Mouse (Mus musculus): ENCODE measurements around the gene Amer3. TPM values are rescaled to one million over a fixed set of nuclear protein-coding genes. Genes with fewer than 3 reads are reported as not detected.

Gene Amer3
- total and polyA plus RNA-seq, 3 experiments: 0.02 TPM; not detected in 2

DNA sequence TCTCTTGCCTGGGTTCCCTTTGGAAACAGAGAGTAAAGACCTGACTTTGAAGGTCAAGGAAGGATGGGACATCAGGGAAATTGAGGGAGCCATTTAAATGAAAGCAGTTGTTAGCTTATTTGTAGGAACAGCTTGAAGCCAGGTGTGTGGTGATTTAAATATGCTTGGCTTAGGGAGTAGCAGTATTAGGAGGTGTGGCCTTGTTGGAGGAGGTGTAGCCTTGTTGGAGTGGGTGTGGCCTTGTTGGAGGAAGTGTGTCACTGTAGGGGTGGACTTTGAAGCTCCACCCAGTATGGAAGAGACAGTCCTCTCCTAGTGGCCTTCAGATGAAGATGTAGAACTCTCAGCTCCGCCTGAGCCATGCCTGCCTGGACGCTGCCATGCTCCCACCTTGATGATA, 9.6 kb upstream of the Amer3 start:
- H3K4me1 ChIP-seq (ENCODE audit: control insufficient read depth, insufficient read depth, low read length): no peaks in the 10 kb centered on the region
- intact Hi-C loops (cut with DNase I): no loop called here
- H3K9ac ChIP-seq (ENCODE audit: low read depth, low read length): no peak overlapping the region
- no peak overlapping the region for H3K27ac ChIP-seq
- 84% methylated on average over 2 of the region's 2 CpGs for WGBS
- H3K4me3 ChIP-seq: no peak overlapping the region
- DNase-seq: no peak
- H3K36me3 ChIP-seq (ENCODE audit: control insufficient read depth, insufficient read depth, low read length): no peaks in the 10 kb centered on the region
- H3K27me3 ChIP-seq (ENCODE audit: control insufficient read depth, insufficient read depth, low read length): no peaks in the 10 kb centered on the region
- no peak for TF ChIP-seq POLR2A (IDR thresholded peaks at IDR 0.05; ENCODE audit: insufficient read depth, low read depth, low read length)
- no peaks in the 10 kb centered on the region for H3K79me2 ChIP-seq (replicated peaks; ENCODE audit: control insufficient read depth, insufficient read depth, low read length)

DNA sequence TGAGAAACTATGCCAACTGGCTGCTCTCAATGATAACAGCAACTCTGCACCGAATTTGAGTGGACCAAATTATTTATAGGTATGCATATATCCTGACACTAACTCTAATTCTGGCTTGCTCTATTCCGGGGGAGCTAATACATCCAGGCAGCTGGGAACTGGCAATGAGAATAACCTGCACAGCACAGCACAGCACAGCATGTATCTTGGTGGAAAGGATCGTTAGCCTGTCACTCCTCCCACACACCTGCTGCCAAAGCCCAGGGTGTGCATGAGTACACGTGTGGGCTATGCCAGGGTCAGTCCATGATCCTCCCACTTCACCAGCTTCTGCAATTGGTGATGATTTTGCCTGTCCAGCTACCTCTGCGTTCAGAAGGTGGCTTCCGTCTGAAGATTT, 8.0 kb upstream of the Amer3 start:
- no peak overlapping the region for H3K27ac ChIP-seq
- no peaks in the 10 kb centered on the region for H3K36me3 ChIP-seq (ENCODE audit: control insufficient read depth, insufficient read depth, low read length)
- no peak for DNase-seq
- no peak overlapping the region for H3K4me3 ChIP-seq
- no peaks in the 10 kb centered on the region for H3K4me1 ChIP-seq (ENCODE audit: control insufficient read depth, insufficient read depth, low read length)
- H3K9ac ChIP-seq (ENCODE audit: low read depth, low read length): no peak overlapping the region
- intact Hi-C loops (cut with DNase I): no loop called here
- 63% methylated on average over 6 of the region's 6 CpGs for WGBS
- H3K27me3 ChIP-seq (ENCODE audit: control insufficient read depth, insufficient read depth, low read length): no peaks in the 10 kb centered on the region; the same call in 1 of the 2 replicates
- H3K79me2 ChIP-seq (replicated peaks; ENCODE audit: control insufficient read depth, insufficient read depth, low read length): no peaks in the 10 kb centered on the region
- TF ChIP-seq POLR2A (IDR thresholded peaks at IDR 0.05; ENCODE audit: insufficient read depth, low read depth, low read length): no peak

GRCm38 (mm10) chr1:34573221-34573620, 6.2 kb upstream of the Amer3 start:
- H3K79me2 ChIP-seq (replicated peaks; ENCODE audit: control insufficient read depth, insufficient read depth, low read length): no peaks in the 10 kb centered on the region
- no peak overlapping the region for H3K9ac ChIP-seq (ENCODE audit: low read depth, low read length)
- no peak overlapping the region for H3K27ac ChIP-seq
- TF ChIP-seq CTCF (IDR thresholded peaks at IDR 0.05): no peak
- no peak for TF ChIP-seq EP300 (IDR thresholded peaks at IDR 0.05; ENCODE audit: insufficient read depth, low read depth, low read length)
- TF ChIP-seq POLR2A (IDR thresholded peaks at IDR 0.05; ENCODE audit: insufficient read depth, low read depth, low read length): no peak
- H3K4me3 ChIP-seq: no peak overlapping the region
- WGBS: 76% methylated on average over 6 of the region's 6 CpGs
- no peak for DNase-seq
- H3K27me3 ChIP-seq (ENCODE audit: control insufficient read depth, insufficient read depth, low read length): no peaks in the 10 kb centered on the region; the same call in 1 of the 2 replicates
- intact Hi-C loops (cut with DNase I): no loop called here
- no peaks in the 10 kb centered on the region for H3K36me3 ChIP-seq (ENCODE audit: control insufficient read depth, insufficient read depth, low read length)
- H3K4me1 ChIP-seq (ENCODE audit: control insufficient read depth, insufficient read depth, low read length): no peaks in the 10 kb centered on the region

- no peaks in the 10 kb centered on the region for H3K36me3 ChIP-seq (ENCODE audit: control insufficient read depth, insufficient read depth, low read length)
- H3K27ac ChIP-seq: no peak overlapping the region
- no peak for TF ChIP-seq EP300 (IDR thresholded peaks at IDR 0.05; ENCODE audit: insufficient read depth, low read depth, low read length)
- H3K4me3 ChIP-seq: no peak overlapping the region
- H3K4me1 ChIP-seq (ENCODE audit: control insufficient read depth, insufficient read depth, low read length): no peaks in the 10 kb centered on the region
- intact Hi-C loops (cut with DNase I): no loop called here
- peaks cover 2% of the 10 kb centered on the region for H3K27me3 ChIP-seq (ENCODE audit: control insufficient read depth, insufficient read depth, low read length)
- DNase-seq: no peak
- H3K9ac ChIP-seq (ENCODE audit: low read depth, low read length): no peak overlapping the region
- no peaks in the 10 kb centered on the region for H3K79me2 ChIP-seq (replicated peaks; ENCODE audit: control insufficient read depth, insufficient read depth, low read length)
- 2% methylated on average over 18 of the region's 18 CpGs for WGBS
Measured at GRCm38 (mm10) chr1:34579782-34580356, 412 bp downstream of the Amer3 start.

GRCm38 (mm10) chr1:34582218-34582617, 2.8 kb downstream of the Amer3 start:
- no peak overlapping the region for H3K4me3 ChIP-seq
- H3K4me1 ChIP-seq (ENCODE audit: control insufficient read depth, insufficient read depth, low read length): no peaks in the 10 kb centered on the region
- H3K79me2 ChIP-seq (replicated peaks; ENCODE audit: control insufficient read depth, insufficient read depth, low read length): no peaks in the 10 kb centered on the region
- intact Hi-C loops (cut with DNase I): no loop called here
- 79% methylated on average over 6 of the region's 6 CpGs for WGBS
- H3K36me3 ChIP-seq (ENCODE audit: control insufficient read depth, insufficient read depth, low read length): no peaks in the 10 kb centered on the region
- DNase-seq: no peak
- H3K9ac ChIP-seq (ENCODE audit: low read depth, low read length): no peak overlapping the region
- H3K27ac ChIP-seq: no peak overlapping the region
- peaks cover 2% of the 10 kb centered on the region for H3K27me3 ChIP-seq (ENCODE audit: control insufficient read depth, insufficient read depth, low read length)
- no peak for TF ChIP-seq CTCF (IDR thresholded peaks at IDR 0.05)
- TF ChIP-seq POLR2A (IDR thresholded peaks at IDR 0.05; ENCODE audit: insufficient read depth, low read depth, low read length): no peak
- no peak for TF ChIP-seq EP300 (IDR thresholded peaks at IDR 0.05; ENCODE audit: insufficient read depth, low read depth, low read length)

GRCm38 (mm10) chr1:34583821-34584263, 4.4 kb downstream of the Amer3 start:
- 32% methylated on average over 4 of the region's 4 CpGs for WGBS
- H3K79me2 ChIP-seq (replicated peaks; ENCODE audit: control insufficient read depth, insufficient read depth, low read length): no peaks in the 10 kb centered on the region

More at GRCm38 (mm10) chr1:34583821-34584263, 4.4 kb downstream of the Amer3 start:
- H3K9ac ChIP-seq (ENCODE audit: low read depth, low read length): no peak overlapping the region
- no peaks in the 10 kb centered on the region for H3K4me1 ChIP-seq (ENCODE audit: control insufficient read depth, insufficient read depth, low read length)
- no peak overlapping the region for H3K4me3 ChIP-seq
- no peak for DNase-seq
- intact Hi-C loops (cut with DNase I): no loop called here
- no peaks in the 10 kb centered on the region for H3K36me3 ChIP-seq (ENCODE audit: control insufficient read depth, insufficient read depth, low read length)
- no peak overlapping the region for H3K27ac ChIP-seq
- H3K27me3 ChIP-seq (ENCODE audit: control insufficient read depth, insufficient read depth, low read length): no peaks in the 10 kb centered on the region
- no peak for TF ChIP-seq POLR2A (IDR thresholded peaks at IDR 0.05; ENCODE audit: insufficient read depth, low read depth, low read length)
- TF ChIP-seq EP300 (IDR thresholded peaks at IDR 0.05; ENCODE audit: insufficient read depth, low read depth, low read length): no peak
- no peak for TF ChIP-seq CTCF (IDR thresholded peaks at IDR 0.05)
